Mouse (Mus musculus) T-helper 17 cell (primary cell): ENCODE measurements around the gene Xaf1.

Experiments used
- in situ Hi-C, 2 experiments: fragments of 300-600 bp; cut with MboI, MseI; formaldehyde crosslinking; loops; 1 replicate in 1 of 2; 2 replicates in 1 of 2; pipeline ENCODE4 v1.15.1; 2025; ENCODE audit warnings: high pct_unique_total_duplicates in 2 of 2

Xaf1 gene

GRCm38 (mm10) chr11:72354971-72355728, 53.7 kb downstream of the Xaf1 start:
- in situ Hi-C loops, result loop anchor here (5.0 to 25.0 kb wide), 3 partner anchors 67 to 943 kb away; partner anchors contain the start of gene Ggt6 (in 1 of the 2)

GRCm38 (mm10) chr11:72361385-72362346, 60.2 kb downstream of the Xaf1 start:
- in situ Hi-C loops, result loop anchor here in 1 of 2 experiments (25.0 kb wide), 1 partner anchor 949 kb away; no protein-coding TSS in a partner anchor

DNA sequence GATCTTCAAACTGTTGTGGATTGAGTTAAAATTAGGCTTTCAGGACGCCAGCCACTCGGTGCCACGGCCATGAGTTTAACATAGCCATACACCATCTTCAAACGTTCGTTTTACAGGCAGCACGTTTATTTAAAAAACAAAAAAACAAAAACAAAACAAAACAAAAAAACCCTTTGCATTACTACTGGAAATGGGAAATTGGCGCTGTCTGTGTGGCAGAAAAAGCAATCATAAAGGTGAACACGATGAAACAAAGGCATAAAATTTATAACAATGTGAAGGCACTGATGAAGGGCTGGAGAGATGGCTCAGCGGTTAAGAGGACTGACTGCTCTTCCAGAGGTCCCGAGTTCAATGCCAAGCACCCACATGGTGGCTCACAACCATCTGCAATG, 60.9 kb downstream of the Xaf1 start, which contains the start of gene Tekt1:
Tekt1 (minus strand) TSS at position 96 of the 395 bp plus-strand sequence.
- in situ Hi-C loops, result loop anchor here in 1 of 2 experiments (25.0 kb wide), 1 partner anchor 950 kb away; no protein-coding TSS in a partner anchor
